Mouse (Mus musculus): Measurements from ENCODE around the gene Mettl13.
A peak's percentile ranks its signal among the peaks of the same experiment; 100 is the strongest.

Gene Mettl13

DNA sequence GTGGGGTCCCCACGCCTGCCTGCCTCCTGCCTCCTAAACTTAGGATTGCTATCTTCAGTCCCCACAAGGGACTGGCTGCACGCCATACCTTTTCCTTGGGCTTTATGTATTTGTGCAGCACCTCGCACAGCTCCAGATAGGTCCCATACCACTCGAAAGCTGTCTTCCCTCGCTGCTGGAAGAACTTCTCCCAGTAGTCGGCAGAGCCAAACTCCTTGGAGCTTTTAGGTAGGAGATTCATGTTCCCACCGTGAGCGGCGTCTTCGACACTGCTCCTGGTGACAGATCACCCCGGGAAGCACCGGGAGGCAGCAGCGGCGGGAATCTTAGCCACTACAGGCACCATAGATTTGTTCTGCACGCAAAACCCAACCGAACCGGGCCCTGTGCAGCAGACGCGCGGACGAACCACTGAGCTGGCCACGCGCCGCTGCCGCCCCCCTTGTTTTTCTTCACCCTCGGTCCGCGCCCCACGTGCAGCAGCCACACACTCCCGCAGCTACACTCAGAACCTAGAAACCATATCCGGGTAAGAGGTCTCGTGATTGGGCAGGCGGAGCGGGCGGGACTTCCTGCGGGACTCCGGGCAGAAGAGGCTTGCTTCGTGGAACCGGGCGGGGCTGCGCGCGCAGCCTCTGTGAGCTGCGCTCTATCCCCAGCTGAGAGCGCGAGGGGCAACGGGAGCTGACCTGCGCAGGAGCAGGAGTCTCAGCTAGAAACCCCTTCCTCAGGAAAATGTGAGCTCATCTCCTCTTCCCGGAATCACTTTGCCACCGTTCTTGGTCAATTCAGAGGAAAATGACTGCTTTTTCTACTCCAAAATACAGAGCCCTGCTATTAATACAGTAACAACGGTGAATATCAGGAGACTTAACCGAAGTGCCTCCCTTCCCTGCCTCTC is at the start of gene Mettl13:
Gene Mettl13, minus strand, starts transcription at position 536 of the 901 bp plus-strand sequence.
- DNase-seq (ENCODE audit: low spot score): peak; percentile 90

DNA sequence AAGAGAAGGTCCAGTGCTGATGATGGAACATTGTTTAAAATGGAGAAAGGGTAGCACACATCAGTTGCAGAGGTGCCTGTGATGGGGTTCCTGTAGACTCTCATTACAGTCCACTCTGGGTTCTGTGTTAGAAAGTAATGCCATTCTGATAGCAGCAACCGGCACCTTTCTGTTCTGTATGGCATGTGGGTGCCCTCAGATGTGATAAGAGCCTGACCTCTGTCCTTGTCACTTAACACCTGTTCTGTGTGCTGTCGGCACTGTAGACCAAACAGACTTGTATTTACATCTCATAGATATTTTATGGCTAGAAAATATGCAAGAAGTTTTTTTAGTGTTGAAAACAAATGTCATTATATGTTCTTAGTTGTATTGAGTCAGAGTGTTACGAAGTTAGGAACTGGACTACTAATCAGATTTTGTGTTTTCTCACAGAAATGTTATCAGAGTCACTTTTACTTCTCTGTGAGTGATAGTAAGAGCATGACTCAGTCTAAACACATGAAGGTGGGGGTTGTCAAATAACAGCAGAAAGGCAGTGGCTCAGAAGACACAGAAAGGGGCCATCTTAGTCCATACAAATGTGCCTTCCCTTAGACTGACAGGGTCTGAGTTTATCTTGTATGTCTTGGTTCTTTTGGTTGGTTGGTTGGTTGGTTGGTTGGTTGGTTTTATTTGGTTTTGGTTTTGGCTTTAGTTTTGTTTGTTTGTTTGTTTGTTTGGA is 49.2 kb upstream of the Mettl13 start:
- DNase-seq (ENCODE audit: low spot score): no peak

DNA sequence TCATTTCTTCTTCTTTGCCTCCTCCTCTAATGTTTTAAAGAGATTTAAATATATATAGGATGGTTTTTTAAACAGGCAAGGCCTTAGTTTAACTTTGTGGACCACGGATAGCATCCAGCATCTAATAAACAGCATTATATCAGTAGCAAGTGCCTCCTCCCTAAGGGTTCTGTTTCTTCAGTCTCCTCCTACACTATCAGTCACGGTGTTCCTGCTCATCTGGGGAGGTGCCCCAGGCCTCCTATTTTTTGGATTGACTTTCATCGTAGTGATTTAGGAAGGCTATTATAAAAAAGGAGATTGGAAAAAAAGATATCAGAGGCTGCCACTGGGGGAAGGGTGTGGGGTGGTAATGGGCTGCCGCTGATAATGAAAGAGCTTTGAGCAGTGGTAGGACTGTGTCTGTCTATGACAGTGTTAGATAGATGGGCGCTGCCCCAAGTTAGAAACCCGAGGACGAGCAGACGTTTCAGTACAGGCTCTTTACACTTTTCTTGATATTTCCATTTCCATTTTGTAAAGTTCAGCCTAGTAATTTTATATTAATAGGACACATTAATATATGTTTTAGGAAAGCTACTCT is 42.2 kb upstream of the Mettl13 start:
- no peak for DNase-seq (ENCODE audit: low spot score)

GRCm38 (mm10) chr1:162589443-162589842 is 41.1 kb upstream of the Mettl13 start:
- no peak for DNase-seq (ENCODE audit: low spot score)

DNA sequence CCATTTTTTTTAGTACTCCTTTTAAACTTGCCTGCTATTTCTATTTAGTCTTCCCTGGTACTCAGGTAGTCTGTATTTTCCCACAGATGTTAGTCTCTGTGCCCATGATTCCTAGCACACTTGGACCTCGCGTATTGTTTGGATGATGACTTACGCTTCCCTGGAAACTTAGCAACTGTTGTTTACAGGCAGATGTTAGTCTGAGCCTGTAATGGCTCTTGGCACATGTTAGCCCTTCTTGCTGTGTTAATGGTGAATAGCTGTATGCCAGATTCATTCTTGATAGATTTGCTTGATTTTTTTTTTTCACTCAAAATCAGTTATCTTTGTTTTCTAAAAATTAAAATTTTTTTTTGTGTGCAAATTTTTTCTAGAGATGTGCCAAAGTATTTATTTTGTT is 40.3 kb upstream of the Mettl13 start:
- no peak for DNase-seq (ENCODE audit: low spot score)

DNA sequence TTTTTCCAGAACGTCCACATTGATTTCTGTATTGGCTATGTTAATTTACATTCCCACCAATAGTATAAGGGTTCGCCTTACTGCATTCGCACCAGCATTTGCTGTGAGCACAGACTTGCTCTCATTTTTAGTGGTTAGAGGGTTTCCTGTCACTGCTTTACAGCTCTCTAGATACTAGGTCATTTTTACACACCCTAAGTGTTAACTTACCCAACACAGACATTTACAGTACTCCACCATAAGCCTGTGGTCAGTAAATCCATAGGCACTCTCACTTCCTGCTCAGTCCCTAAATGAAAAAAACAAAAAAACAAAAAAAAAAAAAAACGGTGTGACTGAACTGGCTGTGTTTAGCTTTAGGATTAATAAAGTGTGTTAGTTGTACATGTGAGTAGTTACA is 37.9 kb upstream of the Mettl13 start:
- DNase-seq (ENCODE audit: low spot score): no peak

- no peak for DNase-seq (ENCODE audit: low spot score)
Measured at GRCm38 (mm10) chr1:162582884-162583283, 34.5 kb upstream of the Mettl13 start.

GRCm38 (mm10) chr1:162575098-162575497 is 26.7 kb upstream of the Mettl13 start:
- DNase-seq (ENCODE audit: low spot score): no peak

GRCm38 (mm10) chr1:162570931-162571601 is 22.7 kb upstream of the Mettl13 start:
- peak; percentile 87 for DNase-seq (ENCODE audit: low spot score)

- peak; percentile 98 for DNase-seq (ENCODE audit: low spot score)
Measured at GRCm38 (mm10) chr1:162570260-162570748, 22.0 kb upstream of the Mettl13 start, which contains the start of gene Vamp4. Vamp4 (plus strand) TSS chr1:162570515.

GRCm38 (mm10) chr1:162567351-162567750 is 19.0 kb upstream of the Mettl13 start:
- DNase-seq (ENCODE audit: low spot score): no peak

DNA sequence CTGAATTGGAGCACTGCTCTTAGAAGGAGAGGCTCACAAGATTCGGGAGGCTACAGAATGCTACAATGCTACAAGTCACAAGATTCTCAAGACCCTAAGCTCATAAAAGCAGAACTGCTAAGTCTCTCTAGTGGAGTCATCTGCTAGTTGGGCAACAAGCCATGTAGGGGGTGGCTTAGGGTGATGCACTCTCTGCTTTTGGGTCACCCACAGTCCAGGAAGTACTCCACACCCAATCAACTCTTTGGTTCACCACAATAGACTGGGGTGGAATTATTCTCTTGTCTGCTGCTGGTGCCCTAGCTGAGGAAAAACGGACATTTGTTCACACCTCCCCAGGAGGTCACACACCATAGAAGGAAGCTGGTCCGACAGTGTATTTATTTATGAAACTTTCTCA is 16.6 kb upstream of the Mettl13 start:
- DNase-seq (ENCODE audit: low spot score): peak; percentile 22

DNA sequence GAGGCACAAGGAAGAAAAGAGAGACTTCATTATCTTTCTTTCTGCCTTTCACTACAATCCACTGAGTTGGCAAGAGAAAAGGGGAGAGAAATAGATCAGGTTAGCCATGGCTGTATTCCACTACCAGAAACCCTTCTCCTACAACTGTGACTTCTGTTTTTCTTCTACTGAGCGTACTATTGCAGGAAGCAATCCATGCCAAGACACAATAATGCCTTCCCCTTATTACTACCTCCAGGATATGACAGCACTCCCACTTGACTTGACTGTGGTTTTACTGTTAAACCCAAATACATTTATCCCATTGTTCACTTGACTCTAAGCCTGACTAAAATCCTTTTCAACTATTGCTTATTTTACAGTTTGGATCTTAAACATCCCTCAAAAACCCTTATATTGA is 14.9 kb upstream of the Mettl13 start:
- no peak for DNase-seq (ENCODE audit: low spot score)

- DNase-seq (ENCODE audit: low spot score): no peak
Measured at GRCm38 (mm10) chr1:162554193-162554592, 5.8 kb upstream of the Mettl13 start.

DNA sequence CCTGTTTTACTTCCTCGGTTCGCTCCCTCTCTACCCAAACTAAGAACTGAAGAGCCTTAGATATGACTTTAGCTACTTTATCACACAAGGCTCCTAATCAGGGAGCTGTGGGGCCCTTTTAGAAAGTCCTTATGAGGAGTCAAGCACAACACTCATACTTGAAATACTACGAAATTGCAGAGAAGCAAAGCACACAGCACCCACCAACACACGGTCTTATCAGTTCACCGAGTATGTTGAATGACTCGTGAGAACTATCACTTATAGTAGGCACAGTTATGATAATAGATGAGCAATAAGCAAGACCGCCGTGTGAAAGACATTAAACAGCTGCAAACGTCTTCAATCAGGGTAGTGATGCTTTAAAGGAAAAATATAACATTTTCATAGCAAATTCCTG is 4.6 kb upstream of the Mettl13 start:
- DNase-seq (ENCODE audit: low spot score): no peak

DNA sequence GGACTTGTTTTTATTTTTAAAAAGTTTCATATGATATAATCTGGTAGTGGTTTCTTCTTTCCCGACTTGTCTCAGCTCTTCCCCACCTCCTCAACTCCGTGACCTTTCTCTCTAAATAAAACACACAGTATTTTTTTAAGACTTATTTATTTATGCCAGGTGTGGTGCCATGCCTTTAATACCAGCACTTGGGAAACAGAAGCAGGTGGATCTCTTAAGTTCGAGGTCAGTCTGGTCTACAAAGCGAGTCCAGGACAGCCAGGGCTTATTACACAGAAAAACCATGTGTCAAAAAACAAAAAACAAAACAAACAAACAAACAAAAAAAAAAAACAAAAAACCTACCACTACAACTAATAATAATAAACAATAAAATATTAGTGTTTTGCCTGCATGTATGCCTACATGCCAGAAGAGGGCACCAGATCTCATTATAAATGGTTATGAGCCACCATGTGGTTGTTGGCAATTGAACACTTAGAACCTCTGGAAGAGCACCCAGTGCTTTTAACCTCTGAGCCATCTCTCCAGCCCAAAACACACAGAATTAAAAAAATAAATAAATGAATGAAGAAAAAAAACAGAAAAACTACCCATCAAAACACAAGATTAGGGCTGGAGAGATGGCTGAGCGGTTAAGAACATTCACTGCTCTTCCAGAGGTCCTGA is 1.4 kb upstream of the Mettl13 start:
- DNase-seq (ENCODE audit: low spot score): peak; percentile 32

GRCm38 (mm10) chr1:162548917-162549613 is 714 bp upstream of the Mettl13 start:
- no peak for DNase-seq (ENCODE audit: low spot score)

GRCm38 (mm10) chr1:162547607-162548006 is 744 bp downstream of the Mettl13 start:
- DNase-seq (ENCODE audit: low spot score): no peak

DNA sequence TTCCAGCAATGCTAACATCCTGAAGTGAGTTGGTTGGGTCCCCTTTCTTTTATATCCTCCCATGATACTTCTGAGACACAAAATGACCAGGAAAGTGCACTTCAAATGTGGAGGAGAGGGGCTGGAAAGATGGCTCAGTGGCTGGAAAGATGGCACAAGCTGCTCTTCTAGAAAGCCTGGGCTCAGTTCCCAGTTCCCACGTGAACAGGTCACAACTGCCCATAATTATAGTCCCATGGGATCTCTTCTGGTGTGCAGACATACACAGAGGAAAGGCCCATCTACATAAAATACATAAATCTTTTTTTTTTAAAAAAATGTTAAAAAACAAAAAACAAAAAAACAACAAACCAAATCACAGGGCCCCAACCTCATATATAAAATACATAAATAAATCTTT is 5.1 kb downstream of the Mettl13 start:
- no peak for DNase-seq (ENCODE audit: low spot score)

GRCm38 (mm10) chr1:162533766-162534560 is 14.4 kb downstream of the Mettl13 start:
- no peak for DNase-seq (ENCODE audit: low spot score)

Data from T-cell, adult 2 months (primary cell).